Mouse (Mus musculus) G1E (cell line): Measurements from ENCODE around the gene Egfl7.

Source experiments
- CTCF ChIP-seq: IDR thresholded peaks from 2 replicates; pipeline ENCODE4 v1.5.1; 2012; ENCODE audit warnings: low read depth, low read length, inconsistent platforms, mixed read lengths
- GATA1 ChIP-seq: IDR thresholded peaks from 2 replicates; pipeline ENCODE4 v1.6.1; 2012; ENCODE audit warnings: borderline replicate concordance, low read length, inconsistent platforms, mixed read lengths
- GATA2 ChIP-seq: IDR thresholded peaks from 2 replicates; pipeline ENCODE4 v1.6.1; 2012; ENCODE audit warnings: low read depth, low read length, inconsistent platforms, borderline replicate concordance

- TF ChIP-seq CTCF, result peak; percentile 80
- TF ChIP-seq GATA1, result no peak
- no peak for TF ChIP-seq GATA2
Measured at GRCm38 (mm10) chr2:26570034-26570433, 9.8 kb upstream of the Egfl7 start.
